Mouse (Mus musculus): Measurements from ENCODE around the gene Rsg1.
A peak's percentile ranks its signal among the peaks of the same experiment; 100 is the strongest.

Rsg1 gene

GRCm38 (mm10) chr4:141213770-141214336, at the start of gene Rsg1:
Gene Rsg1 (plus strand): TSS chr4:141213956.
- DNase-seq (ENCODE audit: low read depth, low spot score) = peak; percentile 92

GRCm38 (mm10) chr4:141165744-141166292, 47.9 kb upstream of the Rsg1 start:
- no peak for DNase-seq (ENCODE audit: low read depth, low spot score)

GRCm38 (mm10) chr4:141167156-141167555, 46.6 kb upstream of the Rsg1 start:
- no peak for DNase-seq (ENCODE audit: low read depth, low spot score)

- DNase-seq (ENCODE audit: low read depth, low spot score) = no peak
Measured at GRCm38 (mm10) chr4:141172121-141172520, 41.6 kb upstream of the Rsg1 start.

GRCm38 (mm10) chr4:141175783-141176182, 38.0 kb upstream of the Rsg1 start:
- no peak for DNase-seq (ENCODE audit: low read depth, low spot score)

GRCm38 (mm10) chr4:141176328-141176838, 37.4 kb upstream of the Rsg1 start:
- no peak for DNase-seq (ENCODE audit: low read depth, low spot score)

- DNase-seq (ENCODE audit: low read depth, low spot score) = no peak
Measured at GRCm38 (mm10) chr4:141178500-141178899, 35.3 kb upstream of the Rsg1 start.

GRCm38 (mm10) chr4:141180831-141181230, 32.9 kb upstream of the Rsg1 start:
- DNase-seq (ENCODE audit: low read depth, low spot score) = no peak

GRCm38 (mm10) chr4:141181981-141182380, 31.8 kb upstream of the Rsg1 start:
- DNase-seq (ENCODE audit: low read depth, low spot score) = no peak

- peak; percentile 62 for DNase-seq (ENCODE audit: low read depth, low spot score)
Measured at GRCm38 (mm10) chr4:141183932-141184331, 29.8 kb upstream of the Rsg1 start.

- no peak for DNase-seq (ENCODE audit: low read depth, low spot score)
Measured at GRCm38 (mm10) chr4:141184426-141184825, 29.3 kb upstream of the Rsg1 start.

GRCm38 (mm10) chr4:141186923-141187836, 26.6 kb upstream of the Rsg1 start:
- no peak for DNase-seq (ENCODE audit: low read depth, low spot score)

- DNase-seq (ENCODE audit: low read depth, low spot score) = no peak
Measured at GRCm38 (mm10) chr4:141191294-141191693, 22.5 kb upstream of the Rsg1 start.

GRCm38 (mm10) chr4:141194553-141194952, 19.2 kb upstream of the Rsg1 start:
- no peak for DNase-seq (ENCODE audit: low read depth, low spot score)

- no peak for DNase-seq (ENCODE audit: low read depth, low spot score)
Measured at GRCm38 (mm10) chr4:141196981-141197685, 16.6 kb upstream of the Rsg1 start.

GRCm38 (mm10) chr4:141197686-141198035, 16.1 kb upstream of the Rsg1 start:
- no peak for DNase-seq (ENCODE audit: low read depth, low spot score)

GRCm38 (mm10) chr4:141200906-141201305, 12.8 kb upstream of the Rsg1 start:
- no peak for DNase-seq (ENCODE audit: low read depth, low spot score)

- no peak for DNase-seq (ENCODE audit: low read depth, low spot score)
Measured at GRCm38 (mm10) chr4:141202192-141202591, 11.6 kb upstream of the Rsg1 start.

GRCm38 (mm10) chr4:141204580-141205061, 9.1 kb upstream of the Rsg1 start:
- DNase-seq (ENCODE audit: low read depth, low spot score) = no peak

GRCm38 (mm10) chr4:141207081-141207480, 6.7 kb upstream of the Rsg1 start:
- no peak for DNase-seq (ENCODE audit: low read depth, low spot score)

GRCm38 (mm10) chr4:141210524-141211219, 3.1 kb upstream of the Rsg1 start:
- DNase-seq (ENCODE audit: low read depth, low spot score) = peak; percentile 82

Data from CD4-positive helper T cell, adult 2 months (primary cell).